Mouse (Mus musculus) spleen, adult 2 months (tissue): ENCODE data around the gene Fau. TPM values are rescaled to one million over a fixed set of nuclear protein-coding genes. Genes with fewer than 3 reads are reported as not detected.
A peak's percentile ranks its signal among the peaks of the same experiment; 100 is the strongest.

ENCODE experiments used
- DNase-seq, 2 experiments: peaks; one replicate each; pipeline versions ENCODE4 v3.0.0 to v3.0.0-alpha.2; 2012 to 2021; ENCODE audit warnings: low spot score in 2 of 2, low read depth in 1 of 2
- H3K27ac ChIP-seq: fragments of 200-500 bp; 2 replicates; pipeline ENCODE4 v1.5.1; 2012; ENCODE audit warnings: low read length, inconsistent platforms; ENCODE audit not compliant: insufficient read depth
- H3K27me3 ChIP-seq: fragments of 200-500 bp; 2 replicates; pipeline ENCODE4 v1.6.1; 2012; ENCODE audit warnings: mild to moderate bottlenecking, moderate library complexity, low read length, inconsistent platforms; ENCODE audit not compliant: control insufficient read depth, insufficient read depth
- H3K36me3 ChIP-seq: fragments of 200-500 bp; 2 replicates; pipeline ENCODE4 v1.6.1; 2012; ENCODE audit warnings: mild to moderate bottlenecking, low read length, inconsistent platforms; ENCODE audit not compliant: control insufficient read depth, insufficient read depth
- H3K4me1 ChIP-seq: fragments of 200-500 bp; 2 replicates; pipeline ENCODE4 v1.6.1; 2011; ENCODE audit warnings: inconsistent platforms; ENCODE audit not compliant: control insufficient read depth, insufficient read depth, insufficient read length
- H3K4me3 ChIP-seq: fragments of 200-500 bp; 2 replicates; pipeline ENCODE4 v1.5.1; 2011; ENCODE audit warnings: mild to moderate bottlenecking, inconsistent platforms; ENCODE audit not compliant: insufficient read depth, insufficient read length; ENCODE audit errors: extremely low read depth
- CTCF ChIP-seq: fragments of 200-500 bp; IDR thresholded peaks from 2 replicates; pipeline ENCODE4 v1.5.1; 2011; ENCODE audit warnings: mild to moderate bottlenecking, inconsistent platforms; ENCODE audit not compliant: insufficient read depth, insufficient read length, insufficient replicate concordance; ENCODE audit errors: extremely low read depth
- POLR2A ChIP-seq: fragments of 200-500 bp; IDR thresholded peaks from 2 replicates; pipeline ENCODE4 v1.6.1; 2011; ENCODE audit warnings: low read depth, low read length, inconsistent platforms
- whole genome bisulfite sequencing: fragments of 180-500 bp; shearing (Covaris S2); methylation state at CpG from one replicate; pipeline ENCODE4 v1.1.7; 2018; 5-methylcytosine and 5-hydroxymethylcytosine counted together
- polyA plus RNA-seq: library from polyadenylated mRNA; depleted of rRNA; stranded (reverse); fragments of >200 nt; gene quantifications from 2 replicates; pipeline ENCODE4 v1.2.3, GENCODE M21; 2012

The Fau gene
- polyA plus RNA-seq, 1 experiment, result 1,884 TPM

DNA sequence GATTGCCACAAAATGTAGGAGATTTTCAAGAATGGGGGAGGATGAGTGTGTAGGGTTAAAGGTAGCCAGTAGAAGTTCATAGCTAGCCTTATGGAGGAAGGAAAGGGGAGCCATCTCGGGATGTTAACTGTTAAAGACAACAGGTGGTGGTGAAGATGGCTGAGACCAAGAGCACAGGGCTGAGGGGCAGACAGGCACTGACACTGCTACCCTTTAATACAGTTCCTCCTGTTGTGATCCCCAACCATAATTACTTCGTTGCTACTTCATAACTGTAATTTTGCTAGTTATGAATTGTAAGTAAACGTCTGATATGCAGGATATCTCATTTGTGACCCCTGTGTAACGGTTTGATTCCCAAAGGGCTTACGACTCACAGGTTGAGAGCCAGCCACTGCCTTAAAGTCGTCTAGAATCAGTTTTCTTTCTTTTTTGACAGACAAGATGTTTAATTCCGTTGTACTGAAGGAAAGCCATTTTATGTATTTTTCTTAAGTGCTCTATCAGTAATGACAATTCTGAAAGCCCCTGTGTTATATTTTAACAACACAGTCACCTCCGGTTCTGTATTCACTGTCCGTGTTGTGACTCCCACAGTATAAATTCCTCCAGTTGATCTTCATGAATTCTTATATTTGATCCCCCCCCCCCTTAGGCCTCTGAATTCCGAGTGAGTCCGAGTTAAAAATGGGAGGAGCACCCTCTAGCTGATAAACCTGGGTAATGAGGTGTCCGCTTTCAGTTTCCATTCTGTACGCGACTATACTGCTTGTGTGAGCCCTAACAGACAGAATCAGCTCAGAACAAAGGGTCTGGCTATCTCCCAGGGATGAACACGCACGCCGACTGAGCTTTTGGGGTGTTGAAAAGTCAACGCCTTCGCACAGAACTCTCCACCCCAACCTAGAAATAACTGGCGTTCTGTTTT is 12.0 kb upstream of the Fau start:
- 5% methylated on average over 20 of the region's 20 CpGs for WGBS
- H3K36me3 ChIP-seq, result peaks cover 21% of the 10 kb centered on the region
- peak in 1 of 2 experiments; percentile 63 for DNase-seq
- peak overlapping the region; percentile 100 for H3K27ac ChIP-seq
- TF ChIP-seq CTCF (no peak), POLR2A (no peak)
- H3K4me1 ChIP-seq, result peaks cover 18% of the 10 kb centered on the region
- H3K27me3 ChIP-seq, result no peaks in the 10 kb centered on the region
- peak overlapping the region; percentile 97 for H3K4me3 ChIP-seq

DNA sequence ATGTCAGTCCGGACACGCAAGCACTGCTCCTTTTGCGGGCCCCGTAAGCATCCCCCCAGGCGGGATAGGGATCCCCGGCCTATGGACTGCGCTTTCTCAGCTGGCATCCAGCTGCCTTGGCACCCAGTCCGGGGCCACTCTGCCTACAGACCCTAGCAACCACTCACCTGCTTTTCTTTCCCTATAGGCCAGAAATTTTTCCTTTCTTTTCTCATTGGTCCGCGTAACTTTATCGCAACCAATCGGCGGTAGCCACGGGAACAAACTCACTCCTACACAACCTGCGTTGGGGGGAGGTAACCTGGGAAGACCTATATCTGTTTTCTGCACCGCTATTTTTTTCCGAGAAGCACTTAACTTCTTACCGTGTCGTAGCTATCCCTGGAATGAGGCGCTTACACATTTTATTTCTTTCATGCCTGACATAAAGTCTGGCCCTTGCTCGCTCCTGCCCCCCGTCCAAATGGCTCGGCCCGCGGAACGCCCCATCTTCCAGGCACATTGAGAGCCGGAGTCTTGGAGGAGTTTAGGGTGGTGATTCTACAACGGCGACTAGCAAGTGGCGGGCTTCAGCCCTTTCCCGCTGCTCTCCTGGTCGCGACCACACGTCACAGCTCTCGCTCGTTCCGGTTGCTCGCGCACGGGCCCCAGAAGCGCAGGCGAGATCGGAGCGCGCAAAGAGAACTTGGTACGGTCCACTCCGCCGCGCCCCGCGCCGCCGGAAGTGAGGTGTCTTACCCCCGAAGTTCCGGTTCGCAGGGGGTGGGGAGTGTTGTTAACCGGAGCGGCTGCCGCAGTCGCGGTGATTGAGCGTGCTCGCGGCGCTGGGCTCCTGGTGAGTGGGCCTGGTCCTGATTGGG is 11.1 kb upstream of the Fau start, which contains the start of gene Syvn1:
TSS of gene Syvn1 (plus strand) at position 283 of the 860 bp plus-strand sequence.
- no peak for TF ChIP-seq CTCF
- TF ChIP-seq POLR2A, result peak; percentile 62
- H3K27me3 ChIP-seq, result no peaks in the 10 kb centered on the region
- peaks cover 30% of the 10 kb centered on the region for H3K36me3 ChIP-seq
- H3K4me3 ChIP-seq, result peak within 1 kb of the TSS; percentile 97
- peaks cover 18% of the 10 kb centered on the region for H3K4me1 ChIP-seq
- DNase-seq, result peak; percentile 88 to 94
- H3K27ac ChIP-seq, result peak within 1 kb of the TSS; percentile 100
- WGBS, result under 1% methylated on average over 65 of the region's 65 CpGs

DNA sequence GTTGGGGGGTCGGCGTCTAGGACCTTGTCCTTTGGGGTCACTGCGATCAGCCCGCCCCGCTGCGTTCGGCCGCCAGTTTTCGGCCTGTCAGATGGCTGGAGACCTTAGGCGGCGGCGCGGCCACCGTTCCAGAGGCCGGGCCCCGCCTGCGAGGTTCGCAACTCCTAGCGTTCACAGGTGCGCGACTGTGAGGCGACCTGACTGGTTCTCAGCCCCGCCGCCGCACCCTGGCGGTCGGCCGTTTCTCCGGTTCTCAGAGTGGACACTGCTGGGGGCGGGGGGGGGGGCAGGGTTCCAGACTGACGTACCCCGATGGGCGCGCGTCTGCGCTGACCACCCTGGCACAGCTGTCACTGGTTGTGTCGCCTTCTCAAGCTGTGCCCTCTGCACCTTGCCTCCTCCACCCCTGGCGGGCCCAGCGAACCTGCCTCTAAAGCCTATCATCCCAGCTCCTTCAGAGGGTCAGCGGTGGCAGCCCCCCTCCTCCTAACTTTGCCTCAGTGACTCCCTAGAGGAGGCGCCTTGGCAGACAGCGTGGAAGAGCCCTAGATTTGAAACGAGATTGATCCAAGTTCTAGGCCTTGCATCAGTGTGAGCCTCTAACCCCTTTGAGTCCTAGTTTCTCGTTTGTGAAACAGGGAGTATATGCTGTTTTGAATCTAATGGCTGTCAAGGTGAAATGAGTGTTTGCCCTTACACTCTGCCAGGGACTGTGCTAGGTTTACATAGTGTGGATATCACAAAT is 10.3 kb upstream of the Fau start:
- peak overlapping the region; percentile 97 for H3K4me3 ChIP-seq
- TF ChIP-seq POLR2A (no peak), CTCF (no peak)
- H3K36me3 ChIP-seq, result peaks cover 38% of the 10 kb centered on the region
- 1% methylated on average over 41 of the region's 44 CpGs for WGBS
- peak overlapping the region; percentile 100 for H3K27ac ChIP-seq
- H3K27me3 ChIP-seq, result no peaks in the 10 kb centered on the region
- DNase-seq, result no peak
- H3K4me1 ChIP-seq, result peaks cover 18% of the 10 kb centered on the region

DNA sequence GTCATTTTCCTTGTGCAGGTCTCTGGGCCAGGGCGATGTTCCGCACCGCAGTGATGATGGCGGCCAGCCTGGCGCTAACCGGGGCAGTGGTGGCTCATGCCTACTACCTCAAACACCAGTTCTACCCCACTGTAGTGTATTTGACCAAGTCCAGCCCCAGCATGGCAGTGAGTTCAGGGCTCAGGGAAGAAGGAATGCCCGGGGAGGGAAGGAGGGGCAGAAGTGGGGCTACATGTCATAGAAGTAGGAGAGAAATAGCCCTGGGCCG is 9.8 kb upstream of the Fau start:
- Histone ChIP-seq H3K36me3 (peaks cover 43% of the 10 kb centered on the region), H3K4me3 (peak overlapping the region; percentile 97), H3K27me3 (no peaks in the 10 kb centered on the region), H3K4me1 (peaks cover 18% of the 10 kb centered on the region), H3K27ac (peak overlapping the region; percentile 100)
- TF ChIP-seq POLR2A (no peak), CTCF (no peak)
- WGBS, result 64% methylated on average over 8 of the region's 8 CpGs
- DNase-seq, result no peak

DNA sequence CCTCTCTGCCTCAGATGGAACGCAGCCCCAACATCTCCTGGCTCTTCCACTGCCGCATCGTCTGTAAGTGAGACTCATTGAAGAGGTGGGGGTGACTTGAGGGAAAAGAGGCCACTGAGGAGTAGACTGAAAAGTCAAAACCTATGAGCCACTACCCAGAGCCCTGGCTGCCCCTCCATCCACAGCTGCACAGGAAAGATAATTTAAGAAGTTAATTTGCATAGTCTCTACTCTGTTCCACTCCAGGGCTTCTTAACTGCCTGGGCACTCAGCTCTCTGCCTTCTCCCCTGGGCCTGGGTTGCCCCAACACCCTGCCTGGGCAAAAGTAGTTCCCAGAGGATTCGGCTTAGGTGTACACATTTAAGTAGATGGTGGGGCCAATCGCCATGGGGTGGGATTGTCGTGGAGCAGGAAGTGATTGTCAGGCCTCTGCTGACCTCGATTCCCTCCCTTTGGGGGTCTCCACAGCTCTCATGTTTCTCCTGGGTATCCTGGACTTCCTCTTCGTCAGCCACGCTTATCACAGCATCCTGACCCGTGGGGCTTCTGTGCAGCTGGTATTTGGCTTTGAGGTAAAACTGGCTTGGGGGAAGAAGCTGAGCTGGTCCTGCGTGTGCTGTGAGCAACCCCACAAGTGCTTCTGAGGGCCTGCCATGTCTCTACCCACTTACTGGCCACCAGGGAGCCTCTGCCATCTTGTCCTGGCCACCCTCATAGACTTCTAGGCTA is 8.8 kb upstream of the Fau start:
- WGBS, result 54% methylated on average over 11 of the region's 11 CpGs
- peak; percentile 34 for TF ChIP-seq POLR2A
- no peak for TF ChIP-seq CTCF
- Histone ChIP-seq H3K4me1 (peaks cover 18% of the 10 kb centered on the region), H3K27ac (peak overlapping the region; percentile 100), H3K4me3 (peak overlapping the region; percentile 97), H3K27me3 (no peaks in the 10 kb centered on the region), H3K36me3 (peaks cover 53% of the 10 kb centered on the region)
- peak in 1 of 2 experiments; percentile 61 for DNase-seq

DNA sequence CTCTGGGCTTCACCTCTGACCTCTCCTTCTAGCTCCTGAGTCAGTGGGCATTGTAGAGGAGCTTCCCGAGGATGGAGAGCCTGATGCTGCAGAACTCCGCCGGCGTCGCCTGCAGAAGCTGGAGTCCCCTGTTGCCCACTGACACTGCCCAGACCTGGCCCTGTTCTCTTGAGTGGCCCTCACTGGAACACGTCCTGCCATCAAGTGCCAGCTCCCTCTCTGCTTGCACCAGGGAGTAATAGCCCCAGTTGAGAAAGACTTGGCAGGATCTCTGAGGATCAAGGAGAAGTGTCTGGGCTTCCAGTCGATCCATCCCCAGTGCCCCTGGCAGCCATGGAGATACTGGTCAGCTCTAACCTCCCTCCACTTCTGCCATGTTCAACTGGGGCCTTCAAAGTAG is 5.1 kb upstream of the Fau start:
- DNase-seq, result no peak
- no peak overlapping the region for H3K27ac ChIP-seq
- H3K4me1 ChIP-seq, result peaks cover 17% of the 10 kb centered on the region
- TF ChIP-seq POLR2A, result no peak
- TF ChIP-seq CTCF, result no peak
- peaks cover 65% of the 10 kb centered on the region for H3K36me3 ChIP-seq
- no peaks in the 10 kb centered on the region for H3K27me3 ChIP-seq
- 89% methylated on average over 7 of the region's 7 CpGs for WGBS
- H3K4me3 ChIP-seq, result no peak overlapping the region
